Mouse (Mus musculus): ENCODE data around the gene Mapre1. TPM values are rescaled to one million over a fixed set of nuclear protein-coding genes. Genes with fewer than 3 reads are reported as not detected.
"Not testable (repeated sequence)": the region's sequence is repeated elsewhere in the genome, so short reads cannot be mapped to it uniquely, and the experiment has no call there.

Gene Mapre1
- polyA plus RNA-seq, 1 experiment: 3.8 TPM

DNA sequence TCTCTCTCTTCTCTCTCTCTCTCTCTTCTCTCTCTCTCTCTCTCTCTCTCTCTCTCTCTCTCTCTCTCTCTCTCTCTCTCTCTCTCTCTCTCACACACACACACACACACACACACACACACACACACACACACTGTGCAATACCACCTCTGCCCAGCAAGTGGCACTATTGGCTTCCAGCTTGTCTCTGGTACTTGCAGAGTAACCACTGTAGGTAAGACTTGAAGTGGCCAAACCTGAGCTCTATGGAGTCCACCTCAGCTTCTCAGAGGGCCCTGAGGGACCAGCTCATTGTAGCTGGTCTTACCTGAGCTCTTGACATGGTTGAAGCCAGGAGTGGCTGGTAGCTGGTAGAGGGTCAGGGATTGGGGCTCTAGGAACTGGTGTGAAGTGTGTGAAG is 66.4 kb downstream of the Mapre1 start:
- H3K4me3 ChIP-seq (ENCODE audit: low read depth, low read length); H3K4me1 ChIP-seq (ENCODE audit: control insufficient read depth, insufficient read depth, insufficient read length, low read length); H3K36me3 ChIP-seq (ENCODE audit: control insufficient read depth, insufficient read depth, low read length); H3K27me3 ChIP-seq (ENCODE audit: control insufficient read depth, insufficient read depth, low read length); H3K27ac ChIP-seq (ENCODE audit: insufficient read depth, low read depth, low read length): not testable (repeated sequence)
- peak; percentile 25; the same call in 1 of the 2 replicates for TF ChIP-seq CTCF (IDR thresholded peaks at IDR 0.05; ENCODE audit: extremely low read depth, insufficient read length, insufficient replicate concordance, low read depth, low read length)

DNA sequence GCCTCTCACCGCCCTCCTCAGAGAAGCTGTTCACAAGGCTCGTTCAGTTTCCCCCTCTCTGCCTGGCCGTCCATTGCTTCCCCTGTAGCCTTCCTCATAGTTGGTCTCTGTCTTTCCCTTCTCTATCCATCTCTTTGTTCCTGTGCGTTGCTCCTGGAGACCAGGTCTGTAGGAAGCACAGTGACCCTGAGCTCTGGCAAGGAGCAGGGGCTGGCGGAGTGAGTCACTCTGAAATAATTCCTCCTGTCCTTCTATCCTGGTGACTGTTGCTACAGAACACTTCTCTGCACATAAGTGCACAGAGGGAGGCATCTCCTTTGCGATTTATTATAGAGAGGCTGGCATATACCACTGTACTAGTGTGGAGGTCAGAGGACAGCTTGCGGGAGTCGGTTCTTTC is 67.1 kb downstream of the Mapre1 start:
- Histone ChIP-seq H3K27ac (ENCODE audit: insufficient read depth, low read depth, low read length) (no peak overlapping the region), H3K27me3 (ENCODE audit: control insufficient read depth, insufficient read depth, low read length) (no peaks in the 10 kb centered on the region), H3K36me3 (ENCODE audit: control insufficient read depth, insufficient read depth, low read length) (no peaks in the 10 kb centered on the region), H3K4me3 (ENCODE audit: low read depth, low read length) (no peak overlapping the region), H3K4me1 (ENCODE audit: control insufficient read depth, insufficient read depth, insufficient read length, low read length) (peaks cover 4% of the 10 kb centered on the region; the same call in 1 of the 2 replicates)
- TF ChIP-seq POLR2A (IDR thresholded peaks at IDR 0.05; ENCODE audit: low read depth, low read length): no peak
- no peak for TF ChIP-seq CTCF (IDR thresholded peaks at IDR 0.05; ENCODE audit: extremely low read depth, insufficient read length, insufficient replicate concordance, low read depth, low read length)
- WGBS: 85% methylated on average over 8 of the region's 8 CpGs

DNA sequence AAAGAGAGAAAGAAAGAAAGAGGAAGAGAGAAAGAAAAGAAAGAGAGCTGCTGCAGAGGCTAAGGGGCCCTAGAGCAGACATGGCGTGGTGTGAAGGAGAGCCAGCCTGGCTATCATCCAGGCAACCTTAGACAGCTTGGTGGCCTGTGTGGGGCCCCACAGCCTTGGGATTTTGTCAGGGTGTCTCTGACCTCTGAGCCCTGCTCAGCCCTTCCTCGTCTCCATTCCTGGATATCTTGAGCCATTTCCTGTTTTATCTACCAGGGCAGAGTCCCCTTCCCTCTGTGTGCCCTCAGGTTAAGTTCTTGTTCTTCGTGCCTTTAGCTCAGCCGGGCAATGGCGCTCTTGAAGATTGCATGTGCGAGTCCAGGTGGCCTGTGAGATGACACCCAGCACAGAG is 67.8 kb downstream of the Mapre1 start:
- no peak overlapping the region for H3K4me3 ChIP-seq (ENCODE audit: low read depth, low read length)
- WGBS: 43% methylated on average over 6 of the region's 6 CpGs
- TF ChIP-seq POLR2A (IDR thresholded peaks at IDR 0.05; ENCODE audit: low read depth, low read length): no peak
- no peak for TF ChIP-seq CTCF (IDR thresholded peaks at IDR 0.05; ENCODE audit: extremely low read depth, insufficient read length, insufficient replicate concordance, low read depth, low read length)
- no peak overlapping the region for H3K27ac ChIP-seq (ENCODE audit: insufficient read depth, low read depth, low read length)
- peaks cover 4% of the 10 kb centered on the region; the same call in 1 of the 2 replicates for H3K4me1 ChIP-seq (ENCODE audit: control insufficient read depth, insufficient read depth, insufficient read length, low read length)
- no peaks in the 10 kb centered on the region for H3K27me3 ChIP-seq (ENCODE audit: control insufficient read depth, insufficient read depth, low read length)
- no peaks in the 10 kb centered on the region for H3K36me3 ChIP-seq (ENCODE audit: control insufficient read depth, insufficient read depth, low read length)

DNA sequence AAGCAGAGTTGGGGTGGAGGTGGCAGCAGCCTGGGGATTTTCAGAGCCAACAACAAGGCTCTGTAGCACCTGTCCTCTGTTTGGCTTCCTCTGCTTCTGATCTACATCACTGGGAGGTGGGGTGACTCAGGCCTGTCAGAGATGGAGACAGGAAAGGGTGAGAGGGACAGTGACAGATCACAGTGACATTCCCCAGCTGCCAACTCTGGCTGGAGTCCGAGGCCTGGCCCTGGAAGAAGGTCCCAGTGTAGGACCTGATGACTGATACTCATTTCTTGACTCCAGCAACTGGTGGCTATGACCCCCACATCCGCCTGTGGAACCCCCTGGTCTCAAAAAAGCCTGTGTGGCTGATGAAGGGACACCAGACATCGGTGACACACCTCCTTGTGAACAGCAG is 68.8 kb downstream of the Mapre1 start:
- H3K27ac ChIP-seq (ENCODE audit: insufficient read depth, low read depth, low read length): no peak overlapping the region
- peaks cover 4% of the 10 kb centered on the region; the same call in 1 of the 2 replicates for H3K4me1 ChIP-seq (ENCODE audit: control insufficient read depth, insufficient read depth, insufficient read length, low read length)
- TF ChIP-seq POLR2A (IDR thresholded peaks at IDR 0.05; ENCODE audit: low read depth, low read length) (no peak), CTCF (IDR thresholded peaks at IDR 0.05; ENCODE audit: extremely low read depth, insufficient read length, insufficient replicate concordance, low read depth, low read length) (no peak)
- no peaks in the 10 kb centered on the region for H3K27me3 ChIP-seq (ENCODE audit: control insufficient read depth, insufficient read depth, low read length)
- H3K4me3 ChIP-seq (ENCODE audit: low read depth, low read length): no peak overlapping the region
- WGBS: 64% methylated on average over 3 of the region's 3 CpGs
- H3K36me3 ChIP-seq (ENCODE audit: control insufficient read depth, insufficient read depth, low read length): no peaks in the 10 kb centered on the region

DNA sequence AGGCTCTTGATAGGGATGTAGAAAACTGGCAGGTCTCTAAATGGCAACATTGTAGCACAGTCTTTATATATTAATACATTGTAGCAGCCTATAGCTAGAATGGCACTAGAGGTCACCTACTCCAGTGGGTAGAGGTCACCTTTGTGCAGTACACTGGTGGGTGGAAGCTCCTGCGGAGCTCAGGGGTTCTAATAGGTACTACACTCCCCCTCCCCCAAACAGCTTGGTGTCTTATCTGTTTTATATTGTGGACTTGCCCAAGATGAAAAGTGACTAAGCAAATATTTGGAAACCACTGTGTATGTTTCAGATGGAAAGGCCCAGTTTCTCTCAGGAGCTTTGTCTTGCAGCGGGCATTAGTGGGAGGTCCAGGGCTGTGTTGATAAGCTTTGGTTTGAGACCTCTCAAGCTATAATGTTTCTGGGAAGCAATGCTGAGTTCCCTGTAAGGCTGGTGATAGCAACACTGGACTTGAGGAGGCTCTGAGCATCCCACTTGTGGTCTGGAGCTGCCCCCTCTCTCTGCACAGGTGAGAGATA is 81.0 kb downstream of the Mapre1 start:
- 44% methylated on average over 2 of the region's 2 CpGs for WGBS
- no peak overlapping the region for H3K4me3 ChIP-seq (ENCODE audit: low read depth, low read length)

More for the DNA sequence above, 81.0 kb downstream of the Mapre1 start:
- H3K4me1 ChIP-seq (ENCODE audit: control insufficient read depth, insufficient read depth, insufficient read length, low read length): no peaks in the 10 kb centered on the region
- TF ChIP-seq CTCF (IDR thresholded peaks at IDR 0.05; ENCODE audit: extremely low read depth, insufficient read length, insufficient replicate concordance, low read depth, low read length) (no peak), POLR2A (IDR thresholded peaks at IDR 0.05; ENCODE audit: low read depth, low read length) (no peak)
- H3K27ac ChIP-seq (ENCODE audit: insufficient read depth, low read depth, low read length): no peak overlapping the region
- no peaks in the 10 kb centered on the region for H3K27me3 ChIP-seq (ENCODE audit: control insufficient read depth, insufficient read depth, low read length)
- H3K36me3 ChIP-seq (ENCODE audit: control insufficient read depth, insufficient read depth, low read length): no peaks in the 10 kb centered on the region

Other genes with a start within 250 kb of the Mapre1 start
- gene 4930404H24Rik, start 248.5 kb upstream of the Mapre1 start, polyA plus RNA-seq (2012; rRNA removed): not detected in 2 replicates
- 23.5 and 47.5 TPM in 2 replicates for gene Nol4l, start 211.3 kb upstream of the Mapre1 start, polyA plus RNA-seq (2012; rRNA removed)
- 9.0 and 16.2 TPM in 2 replicates for gene Commd7, start 108.5 kb upstream of the Mapre1 start, polyA plus RNA-seq (2012; rRNA removed)
- gene Dnmt3b, start 91.8 kb upstream of the Mapre1 start, polyA plus RNA-seq (2012; rRNA removed): 0.61 and 0.98 TPM in 2 replicates
- gene Dnmt3c, start 44.6 kb upstream of the Mapre1 start, polyA plus RNA-seq (2012; rRNA removed): not detected in 2 replicates
- 0.10 TPM in 1 of 2 replicates, not detected in the other for gene Efcab8, start 38.7 kb downstream of the Mapre1 start, polyA plus RNA-seq (2012; rRNA removed)
- not detected in 2 replicates for gene Sun5, start 129.8 kb downstream of the Mapre1 start, polyA plus RNA-seq (2012; rRNA removed)
- gene Bpifb2, start 133.8 kb downstream of the Mapre1 start, polyA plus RNA-seq (2012; rRNA removed): not detected in 2 replicates
- gene Bpifb6, start 159.1 kb downstream of the Mapre1 start, polyA plus RNA-seq (2012; rRNA removed): not detected in 2 replicates
- gene Bpifb3, start 177.0 kb downstream of the Mapre1 start, polyA plus RNA-seq (2012; rRNA removed): not detected in 2 replicates
- 0.13 TPM in 1 of 2 replicates, not detected in the other for gene Bpifb4, start 196.9 kb downstream of the Mapre1 start, polyA plus RNA-seq (2012; rRNA removed)
- gene Bpifa6, start 233.7 kb downstream of the Mapre1 start, polyA plus RNA-seq (2012; rRNA removed): not detected in 2 replicates

Data from small intestine, adult 2 months (tissue).